ENCODE assay signal across 14 mouse cellular contexts in genomic region chr9:32754311-32754710, GRCm38 (mm10).
"Had no signal": no experiment of that assay in that cellular context is flagged by ENCODE, and none has a peak within 500 bp of the region (broad histone marks: within the 10 kb centered on the region; RNA-seq: fewer than 3 reads in every experiment).

No protein-coding gene starts in this region.

- H3K4me3 ChIP-seq: midbrain, embryonic 10.5 days; midbrain, embryonic 12.5 days; myocyte; neural tube, embryonic 12.5 days; stomach, embryonic 15.5 days had no signal

- ATAC-seq: midbrain, embryonic 16.5 days had no signal

- H3K9me3 ChIP-seq: midbrain, embryonic 10.5 days; midbrain, embryonic 12.5 days; neural tube, embryonic 12.5 days; stomach, embryonic 15.5 days had no signal

- H3K36me3 ChIP-seq: midbrain, embryonic 10.5 days; midbrain, embryonic 12.5 days; neural tube, embryonic 12.5 days had no signal

- H3K27me3 ChIP-seq: midbrain, embryonic 12.5 days; neural tube, embryonic 12.5 days; stomach, embryonic 15.5 days had no signal

- H3K27ac ChIP-seq: midbrain, embryonic 10.5 days; midbrain, embryonic 12.5 days; neural tube, embryonic 12.5 days; stomach, embryonic 15.5 days; stomach, postnatal 0 days had no signal

- DNase-seq: lung, adult 18-20 months; lung, embryonic 14.5 days; lung, postnatal 10 days; midbrain, embryonic 14.5 days; right cerebral cortex, postnatal 14 days; thymus, adult 18-20 months; thymus, postnatal 25 days had no signal

- H3K4me1 ChIP-seq: midbrain, embryonic 12.5 days; neural tube, embryonic 12.5 days; stomach, embryonic 15.5 days had no signal
